ENCODE assay signal across 12 mouse cellular contexts in the genomic region with DNA sequence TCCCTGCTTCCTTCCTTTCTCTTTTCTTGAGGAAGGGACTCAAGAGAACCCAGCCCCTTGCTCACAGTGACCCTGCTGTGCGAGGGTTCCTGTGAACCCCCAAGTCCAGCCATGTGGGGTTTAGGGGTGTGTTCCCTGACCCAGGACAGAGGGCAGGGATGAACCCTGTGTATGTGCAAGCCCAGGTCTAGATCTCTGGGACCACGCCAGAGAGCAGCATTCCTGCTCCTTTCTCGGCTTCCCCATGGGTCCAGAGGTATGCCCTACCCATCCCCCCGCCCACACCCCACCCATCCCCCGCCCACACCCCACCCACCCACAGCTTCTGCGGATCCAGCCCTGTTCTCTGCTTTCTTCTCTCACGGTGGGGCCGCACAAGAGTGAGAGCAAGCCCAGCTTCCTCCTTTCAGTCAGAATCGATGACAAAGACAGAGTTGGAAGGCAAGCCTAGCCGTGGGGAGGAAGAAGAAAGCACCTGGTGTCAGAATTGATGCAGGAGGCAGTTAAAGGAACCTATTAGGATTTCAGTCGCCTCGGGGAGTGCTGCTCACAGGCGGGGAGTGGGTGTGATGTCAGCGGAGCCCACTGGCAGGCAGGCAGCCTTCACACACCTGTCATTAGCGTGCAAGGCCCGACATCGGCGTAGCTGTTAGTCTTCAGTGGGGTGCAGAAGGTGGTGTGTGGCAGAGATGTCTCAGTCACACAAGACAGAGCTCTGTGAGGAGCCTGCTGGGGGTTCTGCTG. TPM values are rescaled to one million over a fixed set of nuclear protein-coding genes. Genes with fewer than 3 reads are reported as not detected.
DNase-seq lines count a peak whose midpoint lies in the region; ATAC-seq and TF ChIP-seq lines count a peak whose summit lies in the region.
"Had no signal": no experiment of that assay in that cellular context is flagged by ENCODE, and none has a peak within 500 bp of the region (broad histone marks: within the 10 kb centered on the region; RNA-seq: fewer than 3 reads in every experiment).

No protein-coding gene starts in this region.

- peak overlapping the region; percentile 75 for H3K27ac ChIP-seq in ES-Bruce4 (ENCODE audit: insufficient read depth, low read length)
- peak overlapping the region; percentile 25; the same call in 1 of the 2 replicates for H3K27ac ChIP-seq in forebrain, embryonic 16.5 days (ENCODE audit: low read length)
- peak overlapping the region; percentile 74 for H3K27ac ChIP-seq in midbrain, embryonic 14.5 days (replicated peaks; ENCODE audit: low read depth, low read length)

- WGBS in forebrain, embryonic 16.5 days = 19% methylated on average over 18 of the region's 18 CpGs
- 28% methylated on average over 18 of the region's 18 CpGs for WGBS in midbrain, embryonic 14.5 days

- DNase-seq in A20 (ENCODE audit: low read depth, low spot score) = peak; percentile 41
- DNase-seq in midbrain, embryonic 14.5 days = peak; percentile 70
- DNase-seq in kidney, postnatal 25 days = no peak
- DNase-seq: cerebellum, postnatal 25 days; spleen, adult 18-20 months had no signal

- TF ChIP-seq POLR2A in ES-Bruce4 (IDR thresholded peaks at IDR 0.05; ENCODE audit: insufficient read depth, low read length) = no peak

- ATAC-seq in forebrain, embryonic 16.5 days = no peak
- no peak for ATAC-seq in midbrain, embryonic 14.5 days (ENCODE audit: low FRiP score, low TSS enrichment)
- no peak for ATAC-seq in erythroid progenitor cell, adult 5-6 weeks (replicated peaks; ENCODE audit: low FRiP score, poor library complexity, severe bottlenecking)
- no peak for ATAC-seq in activated CD4-positive, CD25-positive, alpha-beta regulatory T cell, adult 4 months

- TF ChIP-seq CTCF in ES-Bruce4 (IDR thresholded peaks at IDR 0.05; ENCODE audit: low read depth, low read length) = no peak

- no peak overlapping the region for H3K4me2 ChIP-seq in forebrain, embryonic 16.5 days (ENCODE audit: low read length)
- H3K4me2 ChIP-seq in midbrain, embryonic 14.5 days (ENCODE audit: low read length) = no peak overlapping the region

- no peak for TF ChIP-seq EP300 in ES-Bruce4 (IDR thresholded peaks at IDR 0.05; ENCODE audit: insufficient read depth, low read depth, low read length)

- no peak overlapping the region for H3K4me3 ChIP-seq in ES-Bruce4 (ENCODE audit: low read depth, low read length)
- no peak overlapping the region for H3K4me3 ChIP-seq in forebrain, embryonic 16.5 days (replicated peaks; ENCODE audit: low read length)
- H3K4me3 ChIP-seq in midbrain, embryonic 14.5 days (replicated peaks; ENCODE audit: low read depth, low read length) = no peak overlapping the region

- H3K9me3 ChIP-seq in ES-Bruce4 (replicated peaks; ENCODE audit: control insufficient read depth, insufficient read depth, low read length, poor library complexity, severe bottlenecking) = no peaks in the 10 kb centered on the region
- H3K9me3 ChIP-seq in forebrain, embryonic 16.5 days (ENCODE audit: control insufficient read depth, low read length) = no peaks in the 10 kb centered on the region
- no peaks in the 10 kb centered on the region for H3K9me3 ChIP-seq in midbrain, embryonic 14.5 days (ENCODE audit: control insufficient read depth, low read length)

- peaks cover 11% of the 10 kb centered on the region for H3K4me1 ChIP-seq in ES-Bruce4 (ENCODE audit: control insufficient read depth, insufficient read depth, low read length)
- peaks cover 37% of the 10 kb centered on the region for H3K4me1 ChIP-seq in forebrain, embryonic 16.5 days (replicated peaks; ENCODE audit: control insufficient read depth, insufficient read depth, low read length)
- H3K4me1 ChIP-seq in midbrain, embryonic 14.5 days (ENCODE audit: control insufficient read depth, insufficient read depth, low read length) = peaks cover 22% of the 10 kb centered on the region

- no peaks in the 10 kb centered on the region for H3K36me3 ChIP-seq in ES-Bruce4 (ENCODE audit: control insufficient read depth, insufficient read depth, low read length, poor library complexity, severe bottlenecking)
- no peaks in the 10 kb centered on the region for H3K36me3 ChIP-seq in forebrain, embryonic 16.5 days (ENCODE audit: control insufficient read depth, insufficient read depth)
- H3K36me3 ChIP-seq in midbrain, embryonic 14.5 days (ENCODE audit: control insufficient read depth, insufficient read depth, low read length) = no peaks in the 10 kb centered on the region

- no peak overlapping the region for H3K9ac ChIP-seq in ES-Bruce4 (ENCODE audit: low read depth, poor library complexity, severe bottlenecking)
- peak overlapping the region; percentile 30; the same call in 1 of the 2 replicates for H3K9ac ChIP-seq in forebrain, embryonic 16.5 days (replicated peaks; ENCODE audit: low read depth, low read length)
- no peak overlapping the region; the same call in 1 of the 2 replicates for H3K9ac ChIP-seq in midbrain, embryonic 14.5 days (replicated peaks; ENCODE audit: low read length)

- H3K27me3 ChIP-seq in ES-Bruce4 (ENCODE audit: control insufficient read depth, insufficient read depth, low read length, poor library complexity, severe bottlenecking) = no peaks in the 10 kb centered on the region
- no peaks in the 10 kb centered on the region for H3K27me3 ChIP-seq in forebrain, embryonic 16.5 days (replicated peaks; ENCODE audit: control insufficient read depth, insufficient read depth, low read length)
- no peaks in the 10 kb centered on the region for H3K27me3 ChIP-seq in midbrain, embryonic 14.5 days (ENCODE audit: control insufficient read depth, insufficient read depth, low read length)

RNA-seq across cellular contexts. Expression of a gene that starts 41.6 kb away (rescaled TPM):
- polyA plus RNA-seq in ES-Bruce4 (2011; ENCODE audit: insufficient read depth, insufficient read length, low read depth, missing spikeins) = not detected in 2 replicates
- polyA plus RNA-seq in forebrain, embryonic 16.5 days (2015; fragmentation: Nextera tagmentation; extraction: Ambion mirVana) = 0.14 TPM in 1 of 2 replicates, not detected in the other
- 0.12 TPM in 1 of 2 replicates, not detected in the other for polyA plus RNA-seq in midbrain, embryonic 14.5 days (2014; fragmentation: Nextera tagmentation; extraction: Ambion mirVana)
- not detected in 2 replicates for total RNA-seq in erythroid progenitor cell, adult 5-6 weeks (2015; ENCODE audit: low replicate concordance)
- not detected in 2 replicates for total RNA-seq in erythroid progenitor cell, adult 5-6 weeks (2017; ENCODE audit: low replicate concordance)
- under 1 TPM in 1 of 2 experiments, not detected in 1; 0.19 TPM for polyA plus RNA-seq in activated CD4-positive, CD25-positive, alpha-beta regulatory T cell, adult 4 months (2017; shearing (Covaris generic))
- total RNA-seq: gastrocnemius, postnatal 4 days; megakaryocyte, adult 5-6 weeks had no signal
- polyA plus RNA-seq: large intestine, adult 2 months had no signal

Comparison
In these comparisons a context has a peak if more than half of its experiments do, and no peak if none do; other contexts are left out.
1. DNase-seq: peak in A20 (single experiment) and midbrain, embryonic 14.5 days (single experiment); none in kidney, postnatal 25 days (0 of 2).
2. H3K27ac ChIP-seq: peak in every context shown above with its lines; median percentile 75 in ES-Bruce4; 74 in midbrain, embryonic 14.5 days; 25 in forebrain, embryonic 16.5 days.